Mouse (Mus musculus) heart, adult 2 months (tissue): Measurements from ENCODE around the gene Nampt. TPM values are rescaled to one million over a fixed set of nuclear protein-coding genes. Genes with fewer than 3 reads are reported as not detected.

Experiments used
- DNase-seq, 2 experiments: peaks; one replicate each; pipeline ENCODE4 v3.0.0; 2021
- H3K27ac ChIP-seq: fragments of 200-600 bp; 2 replicates; pipeline ENCODE4 v1.8.1; 2022
- H3K27me3 ChIP-seq: fragments of 200-500 bp; 2 replicates; pipeline ENCODE4 v1.6.1; 2012; ENCODE audit warnings: mild to moderate bottlenecking, low read length, inconsistent platforms, mixed read lengths; ENCODE audit not compliant: control insufficient read depth, insufficient read depth
- H3K36me3 ChIP-seq: fragments of 200-500 bp; 2 replicates; pipeline ENCODE4 v1.6.1; 2012; ENCODE audit warnings: low read length, inconsistent platforms; ENCODE audit not compliant: control insufficient read depth, insufficient read depth
- H3K4me1 ChIP-seq: fragments of 200-500 bp; 2 replicates; pipeline ENCODE4 v1.6.1; 2011; ENCODE audit warnings: low read length; ENCODE audit not compliant: control insufficient read depth, insufficient read depth
- H3K4me3 ChIP-seq: fragments of 200-600 bp; 2 replicates; pipeline ENCODE4 v1.8.1; 2022
- H3K79me2 ChIP-seq: fragments of 200-500 bp; replicated peaks from 2 replicates; pipeline ENCODE4 v1.6.1; 2012; ENCODE audit warnings: mild to moderate bottlenecking, inconsistent platforms, low read length, moderate library complexity, mixed read lengths; ENCODE audit not compliant: control insufficient read depth, insufficient read depth
- H3K9ac ChIP-seq: fragments of 200-500 bp; 2 replicates; pipeline ENCODE4 v1.6.1; 2012; ENCODE audit warnings: low read depth, mild to moderate bottlenecking, control low read depth, inconsistent platforms, low read length, mixed read lengths
- CTCF ChIP-seq: fragments of 200-600 bp; IDR thresholded peaks from 2 replicates; pipeline ENCODE4 v1.8.1; 2022; ENCODE audit warnings: antibody characterized with exemption, mild to moderate bottlenecking, moderate library complexity
- EP300 ChIP-seq: fragments of 200-500 bp; IDR thresholded peaks from 2 replicates; pipeline ENCODE4 v1.6.1; 2011; ENCODE audit warnings: low read depth, low read length, control low read depth; ENCODE audit not compliant: insufficient read depth
- POLR2A ChIP-seq: fragments of 200-500 bp; IDR thresholded peaks from 2 replicates; pipeline ENCODE4 v1.6.1; 2011; ENCODE audit warnings: mild to moderate bottlenecking, low read depth, low read length, control low read depth; ENCODE audit not compliant: insufficient read depth
- WGBS: fragments of 180-500 bp; shearing (Covaris S2); methylation state at CpG from one replicate; pipeline ENCODE4 v1.1.7; 2018; 5-methylcytosine and 5-hydroxymethylcytosine counted together
- intact Hi-C: fragments of 180-260 bp; cut with DNase I; formaldehyde crosslinking; loops from one replicate; pipeline ENCODE4 v1.15.1; 2025
- polyA plus RNA-seq: library from polyadenylated mRNA; depleted of rRNA; stranded (reverse); fragments of >200 nt; gene quantifications from 2 replicates; pipeline ENCODE4 v1.2.3, GENCODE M21; 2012
- total RNA-seq, 2 experiments: library from RNA; stranded (reverse); gene quantifications; 2 replicates each; pipeline ENCODE4 v1.2.3; 2021

The Nampt gene
- total and polyA plus RNA-seq, 3 experiments, result 37.2 to 153 (median 115) TPM

- Histone ChIP-seq H3K27me3 (no peaks in the 10 kb centered on the region), H3K79me2 (peaks cover 5% of the 10 kb centered on the region), H3K4me3 (peak overlapping the region; percentile 99; the same call in 1 of the 2 replicates), H3K36me3 (peaks cover 22% of the 10 kb centered on the region), H3K4me1 (peaks cover 8% of the 10 kb centered on the region), H3K27ac (peak overlapping the region; percentile 98), H3K9ac (peak overlapping the region; percentile 38; the same call in 1 of the 2 replicates)
- WGBS, result 63% methylated on average over 4 of the region's 4 CpGs
- DNase-seq, result peak in 1 of 2 experiments; percentile 30
- intact Hi-C loops, result loop anchor here (5.0 to 10.0 kb wide), 4 partner anchors 130 to 493 kb away; partner anchors contain the start of genes Ccdc71l and Sypl
- TF ChIP-seq EP300 (no peak), POLR2A (peak; percentile 45; the same call in 1 of the 2 replicates)
Measured at GRCm38 (mm10) chr12:32822066-32822465, 2.7 kb downstream of the Nampt start.

- H3K27ac ChIP-seq, result no peak overlapping the region
- no peak overlapping the region for H3K4me3 ChIP-seq
- DNase-seq, result no peak
- H3K4me1 ChIP-seq, result peaks cover 8% of the 10 kb centered on the region
- peaks cover 5% of the 10 kb centered on the region for H3K79me2 ChIP-seq
- intact Hi-C loops, result loop anchor here (5.0 to 10.0 kb wide), 4 partner anchors 128 to 490 kb away; partner anchors contain the start of genes Ccdc71l and Sypl
- peaks cover 30% of the 10 kb centered on the region for H3K36me3 ChIP-seq
- 92% methylated on average over 6 of the region's 6 CpGs for WGBS
- TF ChIP-seq POLR2A, result no peak
- TF ChIP-seq CTCF, result no peak
- no peak for TF ChIP-seq EP300
- H3K27me3 ChIP-seq, result no peaks in the 10 kb centered on the region
- H3K9ac ChIP-seq, result no peak overlapping the region
Measured at GRCm38 (mm10) chr12:32824586-32824985, 5.2 kb downstream of the Nampt start.

GRCm38 (mm10) chr12:32826971-32827370 is 7.6 kb downstream of the Nampt start:
- Histone ChIP-seq H3K27ac (no peak overlapping the region), H3K4me3 (no peak overlapping the region), H3K4me1 (peaks cover 6% of the 10 kb centered on the region), H3K9ac (no peak overlapping the region), H3K36me3 (peaks cover 35% of the 10 kb centered on the region), H3K27me3 (no peaks in the 10 kb centered on the region), H3K79me2 (peaks cover 6% of the 10 kb centered on the region)
- 27% methylated on average over 3 of the region's 3 CpGs for WGBS
- intact Hi-C loops, result loop anchor here (2.0 to 10.0 kb wide), 3 partner anchors 70 to 488 kb away; no protein-coding TSS in a partner anchor
- DNase-seq, result peak; percentile 51 to 66
- TF ChIP-seq EP300, result no peak
- no peak for TF ChIP-seq POLR2A
- TF ChIP-seq CTCF, result peak; percentile 85

- TF ChIP-seq POLR2A (no peak), CTCF (no peak), EP300 (no peak)
- 51% methylated on average over 8 of the region's 8 CpGs for WGBS
- intact Hi-C loops, result loop anchor here (5.0 to 10.0 kb wide), 2 partner anchors 69 to 487 kb away; no protein-coding TSS in a partner anchor
- Histone ChIP-seq H3K27ac (no peak overlapping the region), H3K4me1 (peaks cover 4% of the 10 kb centered on the region), H3K9ac (no peak overlapping the region), H3K27me3 (no peaks in the 10 kb centered on the region), H3K79me2 (peaks cover 6% of the 10 kb centered on the region), H3K36me3 (peaks cover 30% of the 10 kb centered on the region), H3K4me3 (no peak overlapping the region)
- no peak for DNase-seq
Measured at GRCm38 (mm10) chr12:32828137-32828760, 8.9 kb downstream of the Nampt start.

GRCm38 (mm10) chr12:32829321-32830090 is 10.2 kb downstream of the Nampt start:
- TF ChIP-seq POLR2A (no peak), CTCF (no peak), EP300 (no peak)
- Histone ChIP-seq H3K79me2 (peaks cover 6% of the 10 kb centered on the region), H3K27me3 (no peaks in the 10 kb centered on the region), H3K9ac (no peak overlapping the region), H3K27ac (no peak overlapping the region), H3K4me1 (peaks cover 4% of the 10 kb centered on the region), H3K36me3 (peaks cover 32% of the 10 kb centered on the region), H3K4me3 (no peak overlapping the region)
- 78% methylated on average over 9 of the region's 9 CpGs for WGBS
- DNase-seq, result no peak
- intact Hi-C loops, result loop anchor here (5.0 to 10.0 kb wide), 2 partner anchors 68 to 485 kb away; no protein-coding TSS in a partner anchor

- H3K4me1 ChIP-seq, result peaks cover 5% of the 10 kb centered on the region
- H3K27ac ChIP-seq, result no peak overlapping the region
- WGBS, result 97% methylated on average over 3 of the region's 3 CpGs
- peaks cover 36% of the 10 kb centered on the region for H3K36me3 ChIP-seq
- H3K27me3 ChIP-seq, result no peaks in the 10 kb centered on the region
- H3K9ac ChIP-seq, result no peak overlapping the region
- intact Hi-C loops, result no loop called here
- DNase-seq, result no peak
- no peak for TF ChIP-seq CTCF
- peaks cover 1% of the 10 kb centered on the region for H3K79me2 ChIP-seq
- no peak overlapping the region for H3K4me3 ChIP-seq
Measured at GRCm38 (mm10) chr12:32832076-32832475, 12.7 kb downstream of the Nampt start.
